Mouse (Mus musculus) spleen, adult 2 months (tissue): ENCODE results near the gene Numa1. TPM values are rescaled to one million over a fixed set of nuclear protein-coding genes. Genes with fewer than 3 reads are reported as not detected.

Source experiments
- DNase-seq, 2 experiments: peaks; one replicate each; pipeline versions ENCODE4 v3.0.0 to v3.0.0-alpha.2; 2012 to 2021; ENCODE audit warnings: low spot score in 2 of 2, low read depth in 1 of 2
- H3K27ac ChIP-seq: fragments of 200-500 bp; 2 replicates; pipeline ENCODE4 v1.5.1; 2012; ENCODE audit warnings: low read length, inconsistent platforms; ENCODE audit not compliant: insufficient read depth
- H3K27me3 ChIP-seq: fragments of 200-500 bp; 2 replicates; pipeline ENCODE4 v1.6.1; 2012; ENCODE audit warnings: mild to moderate bottlenecking, moderate library complexity, low read length, inconsistent platforms; ENCODE audit not compliant: control insufficient read depth, insufficient read depth
- H3K36me3 ChIP-seq: fragments of 200-500 bp; 2 replicates; pipeline ENCODE4 v1.6.1; 2012; ENCODE audit warnings: mild to moderate bottlenecking, low read length, inconsistent platforms; ENCODE audit not compliant: control insufficient read depth, insufficient read depth
- H3K4me1 ChIP-seq: fragments of 200-500 bp; 2 replicates; pipeline ENCODE4 v1.6.1; 2011; ENCODE audit warnings: inconsistent platforms; ENCODE audit not compliant: control insufficient read depth, insufficient read depth, insufficient read length
- H3K4me3 ChIP-seq: fragments of 200-500 bp; 2 replicates; pipeline ENCODE4 v1.5.1; 2011; ENCODE audit warnings: mild to moderate bottlenecking, inconsistent platforms; ENCODE audit not compliant: insufficient read depth, insufficient read length; ENCODE audit errors: extremely low read depth
- CTCF ChIP-seq: fragments of 200-500 bp; IDR thresholded peaks from 2 replicates; pipeline ENCODE4 v1.5.1; 2011; ENCODE audit warnings: mild to moderate bottlenecking, inconsistent platforms; ENCODE audit not compliant: insufficient read depth, insufficient read length, insufficient replicate concordance; ENCODE audit errors: extremely low read depth
- POLR2A ChIP-seq: fragments of 200-500 bp; IDR thresholded peaks from 2 replicates; pipeline ENCODE4 v1.6.1; 2011; ENCODE audit warnings: low read depth, low read length, inconsistent platforms
- WGBS: fragments of 180-500 bp; shearing (Covaris S2); methylation state at CpG from one replicate; pipeline ENCODE4 v1.1.7; 2018; 5-methylcytosine and 5-hydroxymethylcytosine counted together
- polyA plus RNA-seq: library from polyadenylated mRNA; depleted of rRNA; stranded (reverse); fragments of >200 nt; gene quantifications from 2 replicates; pipeline ENCODE4 v1.2.3, GENCODE M21; 2012

Gene Numa1
- polyA plus RNA-seq, 1 experiment: 89.8 TPM

- H3K27ac ChIP-seq: no peak overlapping the region
- no peaks in the 10 kb centered on the region for H3K27me3 ChIP-seq
- no peak for TF ChIP-seq POLR2A
- no peak for TF ChIP-seq CTCF
- H3K4me1 ChIP-seq: peaks cover 12% of the 10 kb centered on the region
- no peak for DNase-seq
- H3K4me3 ChIP-seq: no peak overlapping the region
- 23% methylated on average over 2 of the region's 2 CpGs for WGBS
- no peaks in the 10 kb centered on the region for H3K36me3 ChIP-seq
These were observed 18.2 kb downstream of the Numa1 start for GRCm38 (mm10) chr7:101952098-101952497.

GRCm38 (mm10) chr7:101954163-101954562 is 20.3 kb downstream of the Numa1 start:
- Histone ChIP-seq H3K4me3 (no peak overlapping the region), H3K4me1 (peaks cover 12% of the 10 kb centered on the region), H3K27me3 (no peaks in the 10 kb centered on the region), H3K27ac (no peak overlapping the region), H3K36me3 (no peaks in the 10 kb centered on the region)
- no peak for DNase-seq
- 48% methylated on average over 2 of the region's 2 CpGs for WGBS
- TF ChIP-seq POLR2A (no peak), CTCF (no peak)

- no peak for DNase-seq
- H3K27ac ChIP-seq: no peak overlapping the region
- H3K4me1 ChIP-seq: peaks cover 10% of the 10 kb centered on the region; the same call in 1 of the 2 replicates
- WGBS: 51% methylated on average over 2 of the region's 2 CpGs
- H3K4me3 ChIP-seq: no peak overlapping the region
- no peaks in the 10 kb centered on the region for H3K27me3 ChIP-seq
- H3K36me3 ChIP-seq: no peaks in the 10 kb centered on the region
- TF ChIP-seq CTCF: no peak
- no peak for TF ChIP-seq POLR2A
These were observed 21.4 kb downstream of the Numa1 start for GRCm38 (mm10) chr7:101955276-101955675.

GRCm38 (mm10) chr7:101955862-101956261 is 22.0 kb downstream of the Numa1 start:
- H3K36me3 ChIP-seq: no peaks in the 10 kb centered on the region
- no peak for DNase-seq
- H3K4me3 ChIP-seq: no peak overlapping the region
- no peak overlapping the region for H3K27ac ChIP-seq
- 82% methylated on average over 4 of the region's 4 CpGs for WGBS
- no peak for TF ChIP-seq POLR2A
- no peak for TF ChIP-seq CTCF
- H3K4me1 ChIP-seq: peaks cover 10% of the 10 kb centered on the region; the same call in 1 of the 2 replicates
- H3K27me3 ChIP-seq: no peaks in the 10 kb centered on the region

GRCm38 (mm10) chr7:101956481-101956880 is 22.6 kb downstream of the Numa1 start:
- Histone ChIP-seq H3K27me3 (no peaks in the 10 kb centered on the region), H3K36me3 (no peaks in the 10 kb centered on the region), H3K4me1 (peaks cover 10% of the 10 kb centered on the region; the same call in 1 of the 2 replicates), H3K4me3 (no peak overlapping the region), H3K27ac (no peak overlapping the region)
- DNase-seq: no peak
- WGBS: 69% methylated on average over 1 of the region's 1 CpGs
- TF ChIP-seq POLR2A (no peak), CTCF (no peak)

- no peaks in the 10 kb centered on the region for H3K36me3 ChIP-seq
- no peak overlapping the region for H3K4me3 ChIP-seq
- TF ChIP-seq POLR2A (no peak), CTCF (no peak)
- no peak for DNase-seq
- no peaks in the 10 kb centered on the region for H3K27me3 ChIP-seq
- H3K4me1 ChIP-seq: peaks cover 10% of the 10 kb centered on the region; the same call in 1 of the 2 replicates
- WGBS: 87% methylated on average over 5 of the region's 5 CpGs
- no peak overlapping the region for H3K27ac ChIP-seq
These were observed 23.0 kb downstream of the Numa1 start for GRCm38 (mm10) chr7:101956911-101957310.

GRCm38 (mm10) chr7:101962829-101963228 is 28.9 kb downstream of the Numa1 start:
- no peak for DNase-seq
- Histone ChIP-seq H3K4me1 (no peaks in the 10 kb centered on the region), H3K27me3 (no peaks in the 10 kb centered on the region), H3K4me3 (no peak overlapping the region), H3K27ac (no peak overlapping the region), H3K36me3 (no peaks in the 10 kb centered on the region)
- TF ChIP-seq POLR2A: no peak
- no peak for TF ChIP-seq CTCF
- WGBS: 98% methylated on average over 2 of the region's 2 CpGs
